In genomic region chr6:66921755-66922154, GRCm38 (mm10) we compare ENCODE assay signal across 21 mouse cellular contexts. TPM values are rescaled to one million over a fixed set of nuclear protein-coding genes. Genes with fewer than 3 reads are reported as not detected.
DNase-seq lines count a peak whose midpoint lies in the region; ATAC-seq lines count a peak whose summit lies in the region.
"Had no signal": no experiment of that assay in that cellular context is flagged by ENCODE, and none has a peak within 500 bp of the region (broad histone marks: within the 10 kb centered on the region; RNA-seq: fewer than 3 reads in every experiment).

No protein-coding gene starts in this region.

- DNase-seq in cerebellum, adult 11 months: no peak
- DNase-seq in hindbrain, embryonic 11.5 days (ENCODE audit: low spot score): no peak
- no peak for DNase-seq in neural tube, embryonic 10.5 days (ENCODE audit: extremely low spot score, low spot score)
- no peak for DNase-seq in left cerebral cortex, adult 9 months (ENCODE audit: low spot score in 2 of 2)
- DNase-seq: adrenal gland, postnatal 10 days; B cell, adult 2 months; cerebellum, adult 18-20 months; cerebellum, adult 9-11 months; cerebellum, postnatal 36 days; forebrain, postnatal 0 days; gastrocnemius, postnatal 14 days; heart, postnatal 10 days had no signal

- ATAC-seq in cerebellum, adult (ENCODE audit: insufficient number of reproducible peaks, low FRiP score, low TSS enrichment): 0 out of 2 replicates have a peak, but pooled peaks have one; percentile 10
- peak; percentile 56; the same call in 1 of the 2 replicates for ATAC-seq in hindbrain, embryonic 15.5 days (ENCODE audit: low FRiP score, low read depth)
- no peak for ATAC-seq in hindbrain, embryonic 11.5 days (ENCODE audit: low FRiP score)
- 0 out of 2 replicates have a peak, but pooled peaks have one; percentile 14 for ATAC-seq in neural tube, embryonic 14.5 days (ENCODE audit: low read depth)
- ATAC-seq: CD4-positive, CD25-positive, alpha-beta regulatory T cell, adult 4 months; forebrain, embryonic 13.5 days; forebrain, postnatal 0 days; intestine, embryonic 15.5 days had no signal

- no peaks in the 10 kb centered on the region for H3K36me3 ChIP-seq in hindbrain, embryonic 15.5 days
- H3K36me3 ChIP-seq in hindbrain, embryonic 11.5 days (ENCODE audit: control insufficient read depth, insufficient read depth, low read length): no peaks in the 10 kb centered on the region
- H3K36me3 ChIP-seq in neural tube, embryonic 14.5 days (ENCODE audit: control insufficient read depth, insufficient read depth, low read length): no peaks in the 10 kb centered on the region
- H3K36me3 ChIP-seq: embryonic facial prominence, embryonic 13.5 days; G1E; hindbrain, embryonic 10.5 days; intestine, embryonic 15.5 days had no signal

- H3K4me3 ChIP-seq in hindbrain, embryonic 15.5 days: no peak overlapping the region
- H3K4me3 ChIP-seq in hindbrain, embryonic 11.5 days (ENCODE audit: low read depth, low read length): no peak overlapping the region
- no peak overlapping the region for H3K4me3 ChIP-seq in neural tube, embryonic 14.5 days (ENCODE audit: low read depth, low read length)
- H3K4me3 ChIP-seq: embryonic facial prominence, embryonic 13.5 days; forebrain, embryonic 13.5 days; hindbrain, embryonic 10.5 days; intestine, embryonic 15.5 days had no signal

- WGBS in hindbrain, embryonic 15.5 days: 85% methylated on average over 4 of the region's 4 CpGs
- 89% methylated on average over 4 of the region's 4 CpGs for WGBS in hindbrain, embryonic 11.5 days
- 86% methylated on average over 4 of the region's 4 CpGs for WGBS in neural tube, embryonic 14.5 days

- H3K4me2 ChIP-seq in hindbrain, embryonic 15.5 days: no peak overlapping the region
- no peak overlapping the region for H3K4me2 ChIP-seq in hindbrain, embryonic 11.5 days (replicated peaks; ENCODE audit: low read depth, low read length)
- H3K4me2 ChIP-seq in neural tube, embryonic 14.5 days (ENCODE audit: low read depth, low read length): no peak overlapping the region
- H3K4me2 ChIP-seq: embryonic facial prominence, embryonic 13.5 days; forebrain, embryonic 13.5 days; intestine, embryonic 15.5 days had no signal

- no peaks in the 10 kb centered on the region for H3K4me1 ChIP-seq in hindbrain, embryonic 15.5 days (replicated peaks)
- no peaks in the 10 kb centered on the region for H3K4me1 ChIP-seq in hindbrain, embryonic 11.5 days (replicated peaks; ENCODE audit: control insufficient read depth, insufficient read depth, low read length)
- H3K4me1 ChIP-seq in neural tube, embryonic 14.5 days (ENCODE audit: control insufficient read depth, insufficient read depth, low read length): no peaks in the 10 kb centered on the region
- H3K4me1 ChIP-seq: forebrain, embryonic 13.5 days; intestine, embryonic 15.5 days had no signal

- H3K27ac ChIP-seq in hindbrain, embryonic 15.5 days (replicated peaks): no peak overlapping the region
- H3K27ac ChIP-seq in hindbrain, embryonic 11.5 days (ENCODE audit: low read depth, low read length): no peak overlapping the region
- no peak overlapping the region for H3K27ac ChIP-seq in neural tube, embryonic 14.5 days (ENCODE audit: low read depth, low read length)
- H3K27ac ChIP-seq: embryonic facial prominence, embryonic 13.5 days; forebrain, embryonic 13.5 days; hindbrain, embryonic 10.5 days; intestine, embryonic 15.5 days had no signal

- H3K27me3 ChIP-seq in hindbrain, embryonic 15.5 days: no peaks in the 10 kb centered on the region
- H3K27me3 ChIP-seq in hindbrain, embryonic 11.5 days (ENCODE audit: control insufficient read depth, insufficient read depth, low read length): no peaks in the 10 kb centered on the region
- no peaks in the 10 kb centered on the region for H3K27me3 ChIP-seq in neural tube, embryonic 14.5 days (ENCODE audit: control insufficient read depth, insufficient read depth, low read length)
- H3K27me3 ChIP-seq: embryonic facial prominence, embryonic 13.5 days; forebrain, embryonic 13.5 days; intestine, embryonic 15.5 days had no signal

- H3K9ac ChIP-seq in hindbrain, embryonic 15.5 days: no peak overlapping the region
- H3K9ac ChIP-seq in hindbrain, embryonic 11.5 days (ENCODE audit: low read depth, low read length): no peak overlapping the region
- no peak overlapping the region for H3K9ac ChIP-seq in neural tube, embryonic 14.5 days (replicated peaks; ENCODE audit: low read depth, low read length)
- H3K9ac ChIP-seq: embryonic facial prominence, embryonic 13.5 days; forebrain, embryonic 13.5 days; forebrain, postnatal 0 days; intestine, embryonic 15.5 days had no signal

- no peaks in the 10 kb centered on the region for H3K9me3 ChIP-seq in hindbrain, embryonic 15.5 days
- H3K9me3 ChIP-seq in hindbrain, embryonic 11.5 days (ENCODE audit: control insufficient read depth, low read length): no peaks in the 10 kb centered on the region
- H3K9me3 ChIP-seq in neural tube, embryonic 14.5 days (ENCODE audit: control insufficient read depth, low read length): no peaks in the 10 kb centered on the region
- H3K9me3 ChIP-seq: embryonic facial prominence, embryonic 13.5 days; forebrain, embryonic 13.5 days; G1E; hindbrain, embryonic 10.5 days; intestine, embryonic 15.5 days had no signal

RNA-seq across cellular contexts. Expression of gene Gng12, which starts 25.6 kb away (rescaled TPM):
- 55.1 and 56.5 TPM in 2 replicates for polyA plus RNA-seq in hindbrain, embryonic 15.5 days (2015; fragmentation: Nextera tagmentation; extraction: Ambion mirVana)
- 49.4 and 52.7 TPM in 2 replicates for polyA plus RNA-seq in hindbrain, embryonic 11.5 days (2014; fragmentation: Nextera tagmentation; extraction: Ambion mirVana)
- polyA plus RNA-seq in neural tube, embryonic 14.5 days (2014; fragmentation: Nextera tagmentation; extraction: Ambion mirVana): 78.2 and 82.9 TPM in 2 replicates
- polyA plus RNA-seq: G1E had no signal
